ENCODE assay signal across 11 mouse cellular contexts in the genomic region with DNA sequence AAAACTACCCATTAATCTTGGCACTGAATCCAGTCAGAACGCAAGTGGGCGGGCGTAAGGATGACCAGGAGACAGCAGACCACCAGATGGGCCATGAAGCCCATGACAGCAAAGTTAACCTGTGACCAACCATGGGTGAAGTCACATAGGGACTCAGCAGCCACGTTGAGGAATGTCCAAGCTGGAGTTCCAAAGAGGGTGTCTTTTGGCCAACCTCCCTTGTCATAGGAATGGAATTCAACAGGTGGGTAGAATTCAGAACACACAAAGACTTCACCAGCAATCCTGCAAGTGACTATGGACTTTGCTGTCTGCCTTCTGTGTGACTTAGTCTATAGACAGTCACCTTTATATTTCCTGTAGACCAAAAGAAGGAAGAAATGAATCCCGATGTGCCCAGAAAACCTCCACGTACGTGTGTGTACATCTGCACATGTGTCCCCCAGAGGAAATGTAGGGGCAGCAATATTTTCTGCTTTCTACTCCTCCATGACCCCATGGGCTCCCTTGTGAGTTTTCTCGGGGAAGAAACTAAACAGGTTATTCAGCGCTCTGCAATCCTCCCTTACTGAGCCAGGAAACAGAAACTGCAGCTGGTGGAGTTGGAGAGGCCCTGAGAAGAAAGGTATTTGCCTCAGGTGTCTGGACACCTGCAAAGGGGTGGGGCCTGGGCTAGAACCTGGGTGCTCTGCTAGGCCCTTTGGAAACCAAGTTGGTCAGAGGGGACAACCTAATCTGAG. TPM values are rescaled to one million over a fixed set of nuclear protein-coding genes. Genes with fewer than 3 reads are reported as not detected.
DNase-seq lines count a peak whose midpoint lies in the region; ATAC-seq and TF ChIP-seq lines count a peak whose summit lies in the region.
"Had no signal": no experiment of that assay in that cellular context is flagged by ENCODE, and none has a peak within 500 bp of the region (broad histone marks: within the 10 kb centered on the region; RNA-seq: fewer than 3 reads in every experiment).

No protein-coding gene starts in this region.

- H3K27ac ChIP-seq in heart, embryonic 10.5 days, result no peak overlapping the region
- peak overlapping the region; percentile 85 for H3K27ac ChIP-seq in intestine, embryonic 15.5 days
- H3K27ac ChIP-seq in limb, embryonic 14.5 days (replicated peaks; ENCODE audit: low read depth, low read length), result no peak overlapping the region
- H3K27ac ChIP-seq: liver, embryonic 14.5 days had no signal

- ATAC-seq in intestine, embryonic 15.5 days, result peak; percentile 91
- 0 out of 2 replicates have a peak, but pooled peaks have one; percentile 12 for ATAC-seq in limb, embryonic 14.5 days (ENCODE audit: low FRiP score, low read depth)

- no peak for TF ChIP-seq POLR2A in limb, embryonic 14.5 days (IDR thresholded peaks at IDR 0.05; ENCODE audit: borderline replicate concordance, extremely low read depth, insufficient read depth, insufficient read length)

- 75% methylated on average over 9 of the region's 9 CpGs for WGBS in heart, embryonic 10.5 days
- 58% methylated on average over 9 of the region's 9 CpGs for WGBS in intestine, embryonic 15.5 days
- WGBS in limb, embryonic 14.5 days, result 70% methylated on average over 9 of the region's 9 CpGs

- intact Hi-C loops in left cerebral cortex, postnatal 36 days (cut with DNase I), result no loop called here

- H3K9ac ChIP-seq in intestine, embryonic 15.5 days, result no peak overlapping the region
- H3K9ac ChIP-seq in limb, embryonic 14.5 days (ENCODE audit: low read depth, low read length, severe bottlenecking), result no peak overlapping the region
- H3K9ac ChIP-seq: liver, embryonic 14.5 days had no signal

- H3K36me3 ChIP-seq in heart, embryonic 10.5 days, result peaks cover 48% of the 10 kb centered on the region
- H3K36me3 ChIP-seq in intestine, embryonic 15.5 days, result peaks cover 32% of the 10 kb centered on the region
- H3K36me3 ChIP-seq in limb, embryonic 14.5 days (ENCODE audit: control insufficient read depth, insufficient read depth, low read length), result peaks cover 48% of the 10 kb centered on the region

- H3K4me3 ChIP-seq in heart, embryonic 10.5 days, result no peak overlapping the region
- H3K4me3 ChIP-seq in intestine, embryonic 15.5 days (replicated peaks), result no peak overlapping the region
- no peak overlapping the region for H3K4me3 ChIP-seq in limb, embryonic 14.5 days (replicated peaks; ENCODE audit: low read length)

- no peaks in the 10 kb centered on the region for H3K9me3 ChIP-seq in heart, embryonic 10.5 days
- H3K9me3 ChIP-seq in intestine, embryonic 15.5 days, result no peaks in the 10 kb centered on the region
- H3K9me3 ChIP-seq in limb, embryonic 14.5 days (ENCODE audit: control insufficient read depth, low read length), result 0 out of 2 replicates have a peak, but pooled peaks cover 4% of the 10 kb centered on the region

- H3K4me1 ChIP-seq in heart, embryonic 10.5 days, result peaks cover 58% of the 10 kb centered on the region
- H3K4me1 ChIP-seq in intestine, embryonic 15.5 days (replicated peaks), result peaks cover 13% of the 10 kb centered on the region; the same call in 1 of the 2 replicates
- H3K4me1 ChIP-seq in limb, embryonic 14.5 days (ENCODE audit: control insufficient read depth, insufficient read depth, low read length), result no peaks in the 10 kb centered on the region; the same call in 1 of the 2 replicates

- peak overlapping the region; percentile 36; the same call in 1 of the 2 replicates for H3K4me2 ChIP-seq in intestine, embryonic 15.5 days (replicated peaks)
- H3K4me2 ChIP-seq in limb, embryonic 14.5 days (replicated peaks; ENCODE audit: low read depth, low read length, severe bottlenecking), result no peak overlapping the region

- H3K27me3 ChIP-seq in heart, embryonic 10.5 days (ENCODE audit: insufficient read depth, poor library complexity, severe bottlenecking), result no peaks in the 10 kb centered on the region
- no peaks in the 10 kb centered on the region for H3K27me3 ChIP-seq in intestine, embryonic 15.5 days (replicated peaks)
- no peaks in the 10 kb centered on the region for H3K27me3 ChIP-seq in limb, embryonic 14.5 days (ENCODE audit: control insufficient read depth, insufficient read depth, low read length)

- DNase-seq in heart, adult 11 months, result peak; percentile 87
- no peak for DNase-seq in heart, embryonic 10.5 days (ENCODE audit: low spot score)
- DNase-seq in 3T3-L1 (ENCODE audit: low read depth, low spot score), result peak; percentile 53
- no peak for DNase-seq in limb, embryonic 14.5 days (ENCODE audit: low spot score)
- DNase-seq in left cerebral cortex, postnatal 36 days (ENCODE audit: low spot score in 2 of 2), result no peak
- no peak for DNase-seq in spleen, adult 18-20 months
- no peak for DNase-seq in layer of hippocampus, adult 9-11 months
- DNase-seq: cerebellum, postnatal 25 days; gastrocnemius, postnatal 36 days had no signal

RNA-seq across cellular contexts. Expression of gene Amotl2, which starts 17.7 kb away (rescaled TPM):
- 52.5 and 54.8 TPM in 2 replicates for polyA plus RNA-seq in heart, embryonic 10.5 days (2016; fragmentation: Nextera tagmentation; extraction: Ambion mirVana)
- 31.8 and 32.9 TPM in 2 replicates for polyA plus RNA-seq in intestine, embryonic 15.5 days (2015; fragmentation: Nextera tagmentation; extraction: Ambion mirVana)
- 58.9 and 67.7 TPM in 2 replicates for polyA plus RNA-seq in limb, embryonic 14.5 days (2012; rRNA removed)
- 52.7 and 66.6 TPM in 2 replicates for polyA plus RNA-seq in limb, embryonic 14.5 days (2014; fragmentation: Nextera tagmentation; extraction: Ambion mirVana)
- 10 to 100 TPM; 18.5 to 24.3 TPM for total RNA-seq in left cerebral cortex, postnatal 36 days (2021)

Comparison
In these comparisons a context has a peak if more than half of its experiments do, and no peak if none do; other contexts are left out.
1. DNase-seq: peak in heart, adult 11 months (single experiment) and 3T3-L1 (single experiment); none in heart, embryonic 10.5 days (single experiment), limb, embryonic 14.5 days (single experiment), left cerebral cortex, postnatal 36 days (0 of 2), spleen, adult 18-20 months (0 of 2) and layer of hippocampus, adult 9-11 months (single experiment).